Mouse (Mus musculus) MEL (cell line): ENCODE results near the gene Phkg2. TPM values are rescaled to one million over a fixed set of nuclear protein-coding genes. Genes with fewer than 3 reads are reported as not detected.

Experiments used
- DNase-seq: peaks from one replicate; pipeline ENCODE4 v3.0.0; 2011; ENCODE audit warnings: low read depth, low spot score
- H3K27ac ChIP-seq: 2 replicates; pipeline ENCODE4 v1.5.1; 2012; ENCODE audit warnings: low read depth, mild to moderate bottlenecking, control low read depth, low read length, moderate library complexity; ENCODE audit not compliant: control insufficient read depth
- H3K27me3 ChIP-seq, 2 experiments: fragments of 150-350 bp in 1 of 2; sonication (generic) in 1 of 2; 2 replicates each; pipeline ENCODE4 v1.6.1; 2012; ENCODE audit warnings: low read length in 2 of 2, mild to moderate bottlenecking in 2 of 2, improper control_type of control experiment in 1 of 2, moderate library complexity in 1 of 2; ENCODE audit not compliant: insufficient read depth in 2 of 2, control insufficient read depth in 1 of 2
- H3K36me3 ChIP-seq, 2 experiments: 2 replicates each; pipeline ENCODE4 v1.6.1; 2012 to 2014; ENCODE audit warnings: low read length in 2 of 2, improper control_type of control experiment in 1 of 2, inconsistent platforms in 1 of 2, mild to moderate bottlenecking in 1 of 2; ENCODE audit not compliant: insufficient read depth in 2 of 2, control insufficient read depth in 1 of 2
- H3K4me1 ChIP-seq, 2 experiments: fragments of 150-350 bp in 1 of 2; sonication (generic) in 1 of 2; 2 replicates each; pipeline ENCODE4 v1.6.1; 2012; ENCODE audit warnings: low read length in 2 of 2, improper control_type of control experiment in 1 of 2, mild to moderate bottlenecking in 1 of 2; ENCODE audit not compliant: insufficient read depth in 2 of 2, control insufficient read depth in 1 of 2
- H3K4me3 ChIP-seq, 2 experiments: fragments of 150-350 bp in 1 of 2; sonication (generic) in 1 of 2; 2 replicates each; pipeline ENCODE4 v1.5.1; 2012; ENCODE audit warnings: low read depth in 2 of 2, low read length in 2 of 2, mild to moderate bottlenecking in 2 of 2, moderate library complexity in 2 of 2, control low read depth in 1 of 2, improper control_type of control experiment in 1 of 2; ENCODE audit not compliant: control insufficient read depth in 1 of 2, insufficient read depth in 1 of 2
- H3K79me2 ChIP-seq: 2 replicates; pipeline ENCODE4 v1.6.1; 2012; ENCODE audit warnings: mild to moderate bottlenecking, low read length, moderate library complexity; ENCODE audit not compliant: control insufficient read depth, poor library complexity, insufficient read depth
- H3K9ac ChIP-seq: 2 replicates; pipeline ENCODE4 v1.6.1; 2012; ENCODE audit warnings: low read depth, mild to moderate bottlenecking, control low read depth, low read length, moderate library complexity; ENCODE audit not compliant: control insufficient read depth, poor library complexity, severe bottlenecking
- H3K9me3 ChIP-seq: fragments of 150-350 bp; sonication (generic); replicated peaks from 2 replicates; pipeline ENCODE4 v1.6.1; 2012; ENCODE audit warnings: mild to moderate bottlenecking, low read length, improper control_type of control experiment, moderate library complexity; ENCODE audit not compliant: insufficient read depth
- E2F4 ChIP-seq: IDR thresholded peaks from 2 replicates; pipeline ENCODE4 v1.6.1; 2011; ENCODE audit warnings: low read depth, low read length, improper control_type of control experiment, borderline replicate concordance
- ETS1 ChIP-seq: IDR thresholded peaks from 2 replicates; pipeline ENCODE4 v1.6.1; 2012; ENCODE audit warnings: low read depth, mild to moderate bottlenecking, inconsistent platforms, low read length, improper control_type of control experiment, moderate library complexity
- MAX ChIP-seq: IDR thresholded peaks from 2 replicates; pipeline ENCODE4 v1.6.1; 2011; ENCODE audit warnings: low read length, improper control_type of control experiment
- MAZ ChIP-seq: IDR thresholded peaks from 2 replicates; pipeline ENCODE4 v1.6.1; 2012; ENCODE audit warnings: low read depth, mild to moderate bottlenecking, inconsistent platforms, low read length, improper control_type of control experiment
- MYB ChIP-seq: IDR thresholded peaks from 2 replicates; pipeline ENCODE4 v1.6.1; 2011; ENCODE audit warnings: mild to moderate bottlenecking, low read depth, low read length, improper control_type of control experiment
- MYC ChIP-seq: IDR thresholded peaks from 2 replicates; pipeline ENCODE4 v1.6.1; 2011; ENCODE audit warnings: low read depth, mild to moderate bottlenecking, low read length, improper control_type of control experiment, moderate library complexity
- NRF1 ChIP-seq: IDR thresholded peaks from 2 replicates; pipeline ENCODE4 v1.6.1; 2014; ENCODE audit warnings: low read depth, mild to moderate bottlenecking, inconsistent platforms, low read length, improper control_type of control experiment, moderate library complexity; ENCODE audit not compliant: poor library complexity, insufficient read depth, severe bottlenecking
- POLR2A ChIP-seq, 2 experiments: IDR thresholded peaks; 2 replicates each; pipeline ENCODE4 v1.6.1; 2011 to 2012; ENCODE audit warnings: low read length in 2 of 2, mild to moderate bottlenecking in 2 of 2, control low read depth in 1 of 2, improper control_type of control experiment in 1 of 2, low read depth in 1 of 2, moderate library complexity in 1 of 2; ENCODE audit not compliant: control insufficient read depth in 1 of 2, insufficient read depth in 1 of 2, poor library complexity in 1 of 2
- SIN3A ChIP-seq: IDR thresholded peaks from 2 replicates; pipeline ENCODE4 v1.6.1; 2012; ENCODE audit warnings: low read length, improper control_type of control experiment, inconsistent platforms
- TCF12 ChIP-seq: IDR thresholded peaks from 2 replicates; pipeline ENCODE4 v1.6.1; 2014; ENCODE audit warnings: low read depth, mild to moderate bottlenecking, inconsistent platforms, low read length, improper control_type of control experiment, moderate library complexity
- UBTF ChIP-seq: IDR thresholded peaks from 2 replicates; pipeline ENCODE4 v1.6.1; 2012; ENCODE audit warnings: low read depth, mild to moderate bottlenecking, inconsistent platforms, low read length, improper control_type of control experiment, moderate library complexity, borderline replicate concordance; ENCODE audit not compliant: insufficient read depth
- ZMIZ1 ChIP-seq: IDR thresholded peaks from 2 replicates; pipeline ENCODE4 v1.6.1; 2012; ENCODE audit warnings: low read depth, mild to moderate bottlenecking, inconsistent platforms, low read length, improper control_type of control experiment, moderate library complexity
- polyA plus RNA-seq, 2 experiments: library from polyadenylated mRNA; stranded (reverse) in 1 of 2; unstranded in 1 of 2; fragments of >175 nt in 1 of 2; fragments of >200 nt in 1 of 2; gene quantifications; 2 replicates each; pipeline versions ENCODE4 v1.2.1 to v1.2.4; 2012; ENCODE audit warnings: low replicate concordance in 2 of 2, low read depth in 1 of 2; ENCODE audit not compliant: insufficient read length in 2 of 2, insufficient read depth in 1 of 2, missing spikeins in 1 of 2
- total RNA-seq: library from RNA; depleted of rRNA; stranded (reverse); fragments of 300-350 nt; gene quantifications from 2 replicates; pipeline ENCODE4 v1.2.3, GENCODE M21; 2012

Phkg2 gene
- total and polyA plus RNA-seq, 3 experiments = 23.3 to 70.8 TPM; not detected in 1

DNA sequence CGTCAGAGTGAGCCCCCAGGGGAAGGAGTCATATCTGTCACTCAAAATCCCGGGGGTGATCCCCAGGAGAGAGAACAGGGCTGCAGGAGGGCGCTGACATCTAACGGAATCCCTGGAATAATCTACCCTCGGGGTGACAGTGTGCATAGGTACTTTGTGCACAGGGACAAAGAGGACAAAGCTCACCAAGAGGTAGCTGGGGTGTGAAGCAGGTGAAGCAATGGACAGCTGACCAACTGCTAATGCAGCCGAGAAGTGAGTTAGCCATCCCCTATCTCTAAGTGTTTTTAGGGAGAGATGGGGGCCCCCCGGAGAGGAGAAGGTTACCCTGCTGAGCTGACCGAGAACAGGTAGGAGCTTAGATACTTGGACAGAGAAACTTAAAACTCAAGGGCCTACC is 41.0 kb downstream of the Phkg2 start:
- DNase-seq = no peak
- H3K4me3 ChIP-seq = peak overlapping the region; percentile 97 to 99
- peak overlapping the region; percentile 11 for H3K27ac ChIP-seq
- H3K9me3 ChIP-seq = no peaks in the 10 kb centered on the region
- no peaks in the 10 kb centered on the region for H3K27me3 ChIP-seq
- peak overlapping the region; percentile 99 for H3K9ac ChIP-seq
- peaks cover 0 to 16% of the 10 kb centered on the region in 2 experiments; a peak in 3 of 4 replicates for H3K4me1 ChIP-seq
- peaks cover 0 to 8% of the 10 kb centered on the region in 2 experiments; a peak in 2 of 4 replicates for H3K36me3 ChIP-seq
- TF ChIP-seq SIN3A (no peak), ZMIZ1 (no peak), ETS1 (no peak), MAZ (no peak)
- H3K79me2 ChIP-seq = peaks cover 23% of the 10 kb centered on the region

DNA sequence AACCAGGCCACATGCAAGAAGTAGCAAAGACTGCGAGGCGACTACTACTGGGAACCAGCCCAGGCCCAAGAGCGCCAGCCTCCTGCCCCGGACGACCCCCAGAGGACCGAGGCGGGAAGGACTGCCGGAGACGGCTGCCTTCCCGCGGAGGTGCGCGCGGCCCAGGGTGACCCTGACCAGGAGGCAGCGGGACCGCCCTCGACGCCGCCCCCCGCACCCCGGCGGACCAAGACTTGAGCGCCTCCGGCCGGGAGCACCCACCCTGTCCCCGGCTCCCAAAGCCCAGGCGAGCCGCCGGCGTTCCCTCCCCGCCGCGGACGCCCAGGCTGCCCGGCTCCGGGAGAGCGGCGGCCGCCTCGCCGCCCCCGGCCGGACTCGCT is 41.4 kb downstream of the Phkg2 start:
- DNase-seq = peak; percentile 60
- peak overlapping the region; percentile 11 for H3K27ac ChIP-seq
- H3K4me1 ChIP-seq = peaks cover 0 to 16% of the 10 kb centered on the region in 2 experiments; a peak in 3 of 4 replicates
- peak overlapping the region; percentile 97 to 99 for H3K4me3 ChIP-seq
- no peaks in the 10 kb centered on the region for H3K27me3 ChIP-seq
- peaks cover 23% of the 10 kb centered on the region for H3K79me2 ChIP-seq
- H3K9ac ChIP-seq = peak overlapping the region; percentile 99
- peaks cover 0 to 8% of the 10 kb centered on the region in 2 experiments; a peak in 2 of 4 replicates for H3K36me3 ChIP-seq
- no peak for TF ChIP-seq MYB
- TF ChIP-seq NRF1 = 0 out of 2 replicates have a peak, but pooled peaks have one; percentile 11
- 0 out of 2 replicates have a peak, but pooled peaks have one; percentile 36 for TF ChIP-seq UBTF
- TF ChIP-seq MAX = no peak
- 0 out of 2 replicates have a peak, but pooled peaks have one; percentile 46 for TF ChIP-seq MYC
- TF ChIP-seq POLR2A (IDR thresholded peaks at IDR 0.05; ENCODE audit: control insufficient read depth in 1 of 2, insufficient read depth in 1 of 2, low read depth in 1 of 2, low read length in 2 of 2, poor library complexity in 1 of 2) = peak in 1 of 2 experiments; percentile 6; a peak in 1 of 4 replicates
- no peak for TF ChIP-seq TCF12
- TF ChIP-seq E2F4 = peak; percentile 41; the same call in 1 of the 2 replicates
- no peaks in the 10 kb centered on the region for H3K9me3 ChIP-seq
